Mouse (Mus musculus) gastrocnemius, postnatal 25 days (tissue): ENCODE measurements around the gene Rmnd5b. TPM values are rescaled to one million over a fixed set of nuclear protein-coding genes. Genes with fewer than 3 reads are reported as not detected.
A peak's percentile ranks its signal among the peaks of the same experiment; 100 is the strongest.
"Not testable (repeated sequence)": the region's sequence is repeated elsewhere in the genome, so short reads cannot be mapped to it uniquely, and the experiment has no call there.

ENCODE experiments used
- DNase-seq: peaks from one replicate; pipeline ENCODE4 v3.0.0; 2022
- total RNA-seq, 2 experiments: library from RNA; stranded (reverse); gene quantifications; 1 replicate in 1 of 2; 2 replicates in 1 of 2; pipeline ENCODE4 v1.2.3; 2021

Rmnd5b gene
- total RNA-seq, 2 experiments from 2014 or later, result 9.3 to 12.3 TPM

DNA sequence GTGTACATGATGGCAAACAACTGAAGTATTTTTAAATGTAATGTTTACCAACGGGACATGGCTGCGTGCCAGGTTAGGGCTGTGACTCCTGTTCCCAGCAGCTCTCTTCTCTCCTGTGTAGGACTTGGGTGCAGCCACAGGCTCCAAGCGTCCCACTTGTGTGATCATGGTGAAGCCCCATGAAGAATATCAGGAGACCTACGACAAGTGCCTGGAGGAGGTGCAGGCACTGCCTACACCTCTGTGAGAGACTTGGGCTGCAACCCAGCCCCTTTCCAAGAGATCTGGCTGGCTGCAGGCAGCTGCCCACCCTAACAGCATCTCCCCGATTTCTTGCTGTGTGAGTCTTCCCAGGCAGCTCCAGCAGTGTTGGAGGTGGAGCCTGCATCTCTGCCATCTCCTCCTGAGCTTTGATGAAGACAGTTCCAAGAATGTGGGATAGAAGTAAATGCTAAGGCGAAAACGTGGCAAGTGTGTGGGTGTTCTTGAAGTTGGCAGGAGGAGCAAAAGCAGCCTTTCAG lies 12.7 kb downstream of the Rmnd5b start:
- no peak for DNase-seq

DNA sequence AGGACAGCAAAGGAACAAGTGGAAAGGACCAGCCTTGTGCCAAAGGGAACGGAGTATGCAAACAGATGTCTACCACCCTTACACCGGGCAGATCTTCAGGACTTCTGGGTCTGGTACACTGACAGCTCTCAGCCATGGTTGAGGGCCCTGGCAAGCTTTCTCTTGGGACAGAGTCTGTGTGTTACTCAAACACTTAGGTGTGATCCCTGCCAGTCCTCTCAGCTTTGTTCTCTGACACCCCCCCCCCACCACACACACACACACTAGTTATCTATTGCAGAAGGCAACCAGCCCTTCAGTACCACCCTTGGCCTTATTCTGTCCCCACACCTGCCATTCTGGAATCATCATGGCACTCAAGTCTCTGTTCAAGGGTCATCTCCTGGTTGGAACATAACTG lies 13.9 kb downstream of the Rmnd5b start:
- no peak for DNase-seq

DNA sequence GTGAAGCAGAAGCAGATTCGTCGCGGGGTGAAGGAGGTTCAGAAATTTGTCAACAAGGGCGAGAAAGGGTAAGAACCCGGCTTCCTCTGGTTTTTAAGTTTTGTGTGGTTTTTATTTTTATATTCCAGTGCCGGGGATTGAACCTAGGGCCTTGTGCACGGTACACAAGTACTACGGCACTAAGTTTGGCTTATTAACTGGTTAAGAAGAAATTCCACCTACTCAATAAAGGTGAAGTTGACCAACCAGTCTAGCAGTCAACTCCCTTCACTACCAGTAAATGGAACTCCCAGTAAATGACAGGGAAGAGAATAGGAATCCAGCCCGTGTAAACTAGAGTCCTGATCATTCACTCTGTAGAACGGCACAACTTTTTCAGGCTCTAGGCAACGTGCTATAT lies 15.6 kb downstream of the Rmnd5b start:
- no peak for DNase-seq

DNA sequence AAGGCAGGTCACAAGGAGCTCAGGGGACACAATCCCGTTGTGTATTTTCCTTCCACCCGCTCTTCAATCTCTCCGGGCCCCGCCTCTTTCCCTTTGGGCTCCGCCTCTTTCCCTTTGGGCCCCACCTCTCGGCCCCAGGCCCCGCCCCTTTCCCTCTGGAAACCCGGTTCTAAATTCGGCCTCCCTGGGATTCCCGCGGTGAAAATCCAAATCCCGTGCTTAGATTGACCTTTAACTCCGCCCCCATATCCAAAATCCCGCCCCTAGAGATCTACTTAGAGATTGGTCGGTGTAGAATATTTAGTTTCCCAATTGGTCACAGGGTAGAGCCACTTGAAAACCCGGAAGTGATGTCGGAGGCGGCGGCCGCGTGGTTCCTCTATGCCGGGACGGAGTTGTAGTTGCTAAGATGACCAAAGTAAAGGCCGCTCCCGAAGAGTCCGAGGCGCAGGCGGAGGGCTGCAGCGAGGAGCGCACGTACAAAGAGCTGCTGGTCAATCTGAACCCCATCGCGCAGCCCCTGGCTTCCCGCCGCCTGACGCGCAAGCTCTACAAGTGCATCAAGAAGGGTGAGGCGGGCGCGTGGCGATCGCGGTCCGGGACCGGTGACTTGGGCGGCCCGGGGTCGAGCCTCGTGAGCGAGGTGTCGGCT lies 16.2 kb downstream of the Rmnd5b start, which contains the start of gene Nhp2:
Gene Nhp2 (plus strand): TSS at position 327 of the 652 bp plus-strand sequence.
- peak; percentile 92 for DNase-seq

DNA sequence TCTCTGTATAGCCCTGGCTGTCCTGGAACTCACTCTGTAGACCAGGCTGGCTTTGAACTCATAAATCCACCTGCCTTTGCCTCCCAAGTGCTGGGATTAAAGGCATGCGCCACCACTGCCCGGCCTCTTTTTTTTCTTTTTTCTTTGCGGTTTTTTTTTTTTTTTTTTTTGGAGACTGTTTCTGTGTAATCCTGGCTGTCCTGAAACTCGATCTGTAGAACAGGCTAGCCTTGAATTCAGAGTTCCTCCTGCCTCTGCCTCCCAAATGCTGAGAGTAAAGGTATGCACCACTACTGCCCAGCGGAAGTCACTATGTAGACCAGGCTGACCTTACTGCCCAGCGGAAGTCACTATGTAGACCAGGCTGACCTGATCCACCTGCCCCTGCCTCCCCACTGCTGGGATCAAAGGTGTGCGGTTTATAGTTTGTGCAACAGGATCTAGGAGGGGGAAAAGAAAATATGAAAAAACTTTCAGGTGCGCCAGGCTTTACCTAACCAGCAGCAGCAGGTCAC lies 16.7 kb downstream of the Rmnd5b start:
- no peak for DNase-seq

DNA sequence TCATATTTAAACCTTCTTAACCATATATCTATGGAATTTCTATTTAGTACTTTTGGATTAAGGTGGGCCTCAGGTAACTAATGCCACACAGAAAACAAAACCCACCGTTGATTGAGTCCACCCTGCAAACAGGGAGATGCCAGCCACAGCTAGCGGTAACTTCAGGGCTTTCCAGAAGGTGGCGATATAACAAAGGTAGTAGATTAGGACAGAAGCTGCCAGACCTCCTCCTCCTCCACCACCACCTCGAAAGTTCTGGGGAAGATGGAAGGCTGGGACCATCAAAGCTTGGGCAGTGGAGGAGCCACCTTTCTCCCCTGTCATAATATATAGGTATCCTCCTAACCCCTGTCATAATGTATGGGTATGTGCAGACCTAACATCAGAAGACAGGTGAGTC lies 18.0 kb downstream of the Rmnd5b start:
- DNase-seq, result peak; percentile 48

DNA sequence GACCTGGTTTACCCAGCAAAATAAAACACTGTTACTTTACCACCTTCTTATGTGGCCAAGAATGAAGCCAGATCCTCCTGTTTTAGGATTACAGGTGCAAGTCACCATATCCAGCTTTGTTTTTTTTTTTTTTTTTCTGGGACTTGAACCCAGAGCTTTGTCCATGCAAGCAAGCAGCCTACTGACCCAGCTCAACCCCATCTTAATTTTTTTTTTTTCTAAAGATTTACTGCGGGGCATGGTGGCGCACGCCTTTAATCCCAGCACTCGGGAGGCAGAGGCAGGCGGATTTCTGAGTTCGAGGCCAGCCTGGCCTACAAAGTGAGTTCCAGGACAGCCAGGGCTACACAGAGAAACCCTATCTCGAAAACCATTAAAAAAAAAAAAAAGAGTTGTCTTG lies 19.6 kb downstream of the Rmnd5b start:
- DNase-seq, result not testable (repeated sequence)

DNA sequence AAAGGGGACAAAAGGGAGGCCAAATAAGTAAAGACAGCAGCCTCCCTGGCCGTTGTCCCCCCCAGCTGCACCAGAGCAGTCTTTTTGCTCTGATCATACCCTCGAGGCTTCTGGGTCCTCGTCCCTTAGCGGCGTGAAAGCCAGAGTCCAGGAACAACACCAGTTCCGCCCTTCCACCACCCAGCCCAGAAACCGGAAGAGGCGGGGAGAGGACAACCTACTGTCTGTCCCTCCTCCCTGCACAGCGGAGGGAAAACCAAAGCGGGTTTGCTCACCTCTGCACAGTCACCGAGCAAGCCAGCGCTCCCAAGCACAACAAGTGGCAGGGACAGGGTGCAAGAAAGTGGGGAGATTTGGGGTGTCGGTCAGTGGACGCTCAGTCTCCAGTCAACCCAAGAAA lies 20.1 kb downstream of the Rmnd5b start:
- DNase-seq, result peak; percentile 73

DNA sequence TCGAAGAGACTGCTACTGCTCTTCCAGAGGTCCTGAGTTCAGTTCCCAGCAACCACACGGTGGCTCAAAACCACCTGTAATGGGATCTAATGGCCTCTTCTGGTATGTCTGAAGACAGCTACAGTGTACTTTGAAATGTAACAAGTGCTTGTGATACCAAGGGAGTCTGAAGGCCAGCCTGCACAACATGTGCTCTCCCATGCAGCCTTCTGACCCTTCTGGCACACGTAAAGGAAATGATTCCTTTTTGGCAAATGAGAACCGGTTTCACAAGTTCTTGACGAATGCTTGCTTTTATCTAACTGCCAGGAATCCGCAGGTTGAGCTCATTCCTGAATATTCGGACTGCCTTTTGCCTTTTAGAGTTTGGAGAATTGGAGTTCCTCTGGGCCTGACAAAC lies 20.6 kb downstream of the Rmnd5b start:
- DNase-seq, result no peak

DNA sequence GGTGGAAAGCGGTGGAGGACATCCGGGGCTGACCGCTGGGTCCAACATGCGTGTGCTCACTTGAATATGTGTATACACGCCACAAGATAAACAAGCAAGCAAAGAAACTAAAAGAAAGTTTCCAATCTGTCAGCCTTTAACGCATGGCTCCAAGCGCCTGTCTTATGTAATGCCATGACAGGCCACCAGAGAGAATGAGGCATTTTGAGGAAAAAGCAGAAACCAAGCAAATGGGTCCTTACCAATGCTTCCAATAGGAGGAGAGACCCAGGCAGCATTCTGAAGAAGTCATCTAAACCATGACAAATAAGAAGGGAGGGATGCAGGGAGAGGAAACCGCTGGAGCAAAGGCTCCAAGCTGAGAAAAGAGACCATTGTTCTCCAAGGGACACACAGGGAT lies 21.4 kb downstream of the Rmnd5b start:
- no peak for DNase-seq

DNA sequence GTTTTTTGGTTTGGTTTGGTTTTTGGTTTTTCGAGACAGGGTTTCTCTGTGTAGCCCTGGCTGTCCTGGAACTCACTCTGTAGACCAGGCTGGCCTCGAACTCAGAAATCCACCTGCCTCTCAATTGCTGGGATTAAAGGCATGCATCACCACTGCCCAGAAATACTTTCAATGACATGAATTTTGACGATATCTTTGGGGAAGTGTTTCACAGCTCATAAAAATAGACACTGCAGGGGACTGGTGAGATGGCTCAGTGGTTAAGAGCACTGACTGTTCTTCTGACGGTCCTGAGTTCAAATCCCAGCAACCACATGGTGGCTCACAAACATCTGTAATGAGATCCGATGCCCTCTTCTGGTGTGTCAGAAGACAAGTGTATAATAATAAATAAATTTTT lies 25.8 kb downstream of the Rmnd5b start:
- not testable (repeated sequence) for DNase-seq

DNA sequence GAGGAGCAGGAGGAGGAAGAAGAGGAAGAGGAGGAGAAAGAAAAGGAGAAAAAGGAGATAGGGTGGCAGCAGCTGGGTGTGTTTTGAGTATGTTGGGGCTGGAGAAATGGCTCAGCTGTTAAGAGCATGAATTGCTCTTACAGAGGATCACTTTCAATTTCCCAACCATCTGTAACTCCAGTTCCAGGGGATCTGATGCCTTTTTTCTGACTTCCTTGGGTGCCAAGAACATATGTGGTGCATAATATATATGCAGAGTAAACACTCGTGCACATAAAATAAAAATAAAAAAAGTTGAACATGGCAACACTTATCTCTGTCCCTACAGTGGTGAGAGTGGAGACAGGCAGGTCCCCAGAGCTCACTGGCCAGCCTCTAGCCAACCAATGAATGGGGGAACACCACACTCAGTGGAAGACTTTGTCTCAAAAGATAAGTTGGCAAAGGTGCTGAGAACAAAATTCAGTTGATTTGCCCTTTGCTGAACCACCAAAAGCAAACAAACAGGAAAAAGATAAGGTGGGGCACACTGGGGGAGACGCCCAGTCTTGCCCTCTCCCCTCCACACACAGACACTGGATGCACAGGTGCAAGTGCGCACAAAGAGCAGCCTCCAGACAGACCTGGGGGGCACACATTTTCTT lies 26.3 kb downstream of the Rmnd5b start:
- no peak for DNase-seq

DNA sequence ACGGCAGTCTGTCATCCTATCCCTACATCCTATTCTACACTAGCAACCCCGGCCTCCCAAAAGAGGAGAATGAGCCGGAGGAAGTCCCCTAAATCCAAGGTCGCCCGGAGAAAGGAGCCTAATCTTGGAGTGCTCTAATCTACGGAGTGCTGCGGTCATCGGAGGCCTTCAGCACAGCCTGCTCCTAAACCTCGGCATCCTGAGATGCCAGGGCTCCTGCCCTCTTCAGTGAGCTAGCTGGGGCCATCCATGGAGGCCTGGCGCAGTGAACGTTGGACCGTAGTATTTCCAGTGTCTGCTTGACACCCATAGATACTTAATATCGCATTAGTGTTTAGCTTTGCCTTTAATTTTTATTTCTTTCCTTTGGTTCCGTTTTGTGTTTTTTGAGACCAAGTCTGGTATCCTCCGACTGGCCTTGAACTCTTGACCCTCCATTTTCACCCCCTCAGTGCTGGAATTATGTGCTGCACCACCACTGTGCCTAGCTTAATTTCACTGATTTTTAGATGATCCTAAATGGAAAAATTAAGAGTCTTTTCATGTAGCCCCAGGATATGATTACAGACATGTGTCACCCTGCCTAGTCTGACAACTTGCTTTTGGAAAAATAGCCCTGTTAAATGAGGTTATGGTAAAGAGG lies 28.5 kb downstream of the Rmnd5b start:
- DNase-seq, result no peak

DNA sequence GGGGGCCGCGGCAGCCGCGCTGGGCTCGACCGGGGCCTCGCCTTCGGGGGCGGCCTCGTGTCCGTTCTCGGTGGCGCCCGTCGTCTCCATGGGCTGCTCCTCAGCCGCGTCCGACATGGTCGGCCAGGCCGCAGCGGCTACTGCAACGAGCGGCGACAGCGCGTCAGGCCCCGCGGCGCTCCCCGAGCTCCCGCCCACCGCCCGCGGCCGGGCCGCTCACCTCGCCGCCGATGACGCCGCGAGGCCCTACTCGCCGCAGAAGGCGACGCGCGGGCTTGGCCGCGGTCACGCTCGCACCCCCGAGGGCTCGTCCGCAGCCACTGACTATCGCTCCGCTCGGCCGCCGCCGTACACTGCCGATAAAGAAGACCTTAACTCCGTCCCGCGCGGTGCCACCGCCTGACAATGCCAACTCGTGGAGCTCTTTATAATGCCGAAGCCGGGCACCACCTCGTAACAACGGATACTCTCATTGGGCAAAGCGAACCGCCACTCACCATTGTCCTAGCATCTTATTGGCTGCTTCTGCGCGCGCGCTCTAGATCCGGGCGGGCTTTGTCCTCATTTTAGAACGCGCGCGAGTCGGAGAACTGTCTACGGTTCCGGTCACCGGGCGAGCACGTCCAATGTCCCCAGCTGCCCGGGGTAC lies 29.1 kb downstream of the Rmnd5b start, which contains the start of gene Hnrnpab:
Gene Hnrnpab (minus strand): TSS at position 401 of the 649 bp plus-strand sequence.
- DNase-seq, result peak; percentile 95

DNA sequence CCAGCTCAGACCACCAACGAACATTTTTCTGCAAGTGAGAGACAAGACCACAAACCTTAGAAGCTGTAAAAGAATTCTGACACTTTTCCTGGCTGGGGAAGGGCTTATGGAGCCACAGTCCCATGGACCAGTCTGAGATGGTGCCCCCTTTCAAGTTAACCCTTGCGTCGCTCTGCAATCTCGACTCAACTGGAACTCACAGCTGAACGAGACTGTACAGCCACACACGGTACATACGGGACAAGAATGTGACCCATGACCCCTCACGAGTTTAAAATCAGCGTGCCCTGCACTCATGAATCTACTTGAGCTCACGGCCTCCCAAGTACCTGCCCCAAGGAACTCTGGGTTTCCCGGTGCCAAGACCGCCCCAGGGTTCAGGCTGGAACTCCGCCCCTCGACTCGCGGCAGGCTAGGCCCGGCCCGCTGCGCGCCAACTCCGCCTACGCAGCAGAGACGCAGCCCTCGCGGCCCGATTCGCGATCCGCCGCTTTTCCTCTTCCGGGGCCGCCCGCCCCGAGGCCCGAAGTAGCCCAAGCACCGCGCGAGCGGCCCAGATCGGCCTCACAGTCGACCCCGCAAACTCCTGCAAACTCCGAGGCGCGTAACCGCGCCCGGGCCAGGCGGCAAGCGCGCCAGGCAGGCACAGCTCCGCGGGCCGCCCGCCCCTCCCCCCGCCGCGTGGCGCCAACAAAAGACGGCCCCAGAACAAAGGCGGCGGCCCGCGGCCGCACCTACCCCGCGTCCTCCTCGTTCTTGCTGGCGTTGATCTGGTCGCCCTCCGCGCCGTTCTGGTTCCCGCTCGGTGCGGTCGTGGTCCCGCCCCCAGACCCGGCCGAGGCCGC lies 29.9 kb downstream of the Rmnd5b start:
- peak; percentile 89 for DNase-seq

DNA sequence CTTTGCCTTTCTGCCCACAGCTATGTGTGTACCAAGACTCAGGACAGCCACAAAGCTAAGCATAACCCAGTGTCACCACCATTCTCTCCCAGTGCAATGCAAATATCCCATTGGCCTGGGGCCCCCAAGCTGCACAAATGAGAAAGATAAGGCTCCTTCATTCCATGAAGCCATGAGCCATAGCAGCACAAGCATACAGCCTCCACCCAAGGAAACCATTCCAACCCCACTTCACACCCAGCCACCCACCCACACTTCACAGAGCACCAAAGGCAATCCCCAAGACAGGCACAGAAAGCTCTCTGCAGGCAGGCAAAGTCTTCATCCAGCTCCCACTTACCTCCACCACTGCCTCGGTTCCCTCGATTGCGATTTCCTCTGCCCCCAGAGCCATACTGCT lies 33.4 kb downstream of the Rmnd5b start:
- no peak for DNase-seq

DNA sequence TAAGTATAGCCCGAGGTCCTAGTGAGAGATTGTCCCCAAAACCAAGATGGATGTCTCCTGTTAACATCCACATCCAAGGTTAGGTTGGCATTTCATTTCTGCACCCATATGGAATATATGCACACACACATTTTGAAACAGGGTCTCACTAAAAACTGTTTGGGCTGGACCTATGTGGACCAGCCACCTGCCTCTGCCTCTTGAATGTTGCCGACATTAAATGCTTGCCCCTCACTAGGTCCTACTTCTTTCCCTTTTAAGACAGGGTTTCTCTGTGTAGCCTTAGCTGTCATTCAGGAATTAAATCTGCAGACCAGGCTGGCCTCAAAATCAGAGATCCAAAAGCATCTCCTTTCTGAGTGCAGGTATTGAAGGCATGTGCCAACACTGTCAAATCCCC lies 38.1 kb downstream of the Rmnd5b start:
- no peak for DNase-seq

DNA sequence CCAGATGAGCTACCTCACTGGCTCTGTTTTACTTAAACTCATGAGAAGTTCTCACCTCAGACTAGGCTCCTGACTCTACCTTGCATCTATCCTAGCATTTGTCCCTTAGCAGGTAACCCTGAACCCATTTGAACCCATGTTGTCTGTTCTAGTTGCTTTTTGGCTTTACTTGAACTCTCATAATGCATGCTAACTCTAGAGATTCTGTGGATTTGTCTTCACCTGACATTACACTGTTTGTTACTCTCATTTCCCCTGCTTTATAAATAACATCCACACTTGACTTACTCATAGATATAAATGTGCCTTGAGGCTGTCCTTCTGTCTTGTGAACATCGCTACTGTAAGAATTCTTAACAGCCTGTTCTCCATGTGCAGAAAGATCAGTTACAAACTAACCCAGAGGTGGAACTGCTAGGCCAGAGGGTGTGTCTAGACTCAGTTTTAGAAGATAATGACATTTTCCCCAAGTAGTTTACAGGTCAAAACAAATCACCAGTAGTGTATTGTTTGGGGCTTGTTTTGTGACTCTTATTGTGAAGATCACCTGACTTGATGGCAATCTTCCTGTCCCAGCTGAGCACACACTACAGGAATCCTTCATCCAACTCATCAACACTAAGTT lies 40.1 kb downstream of the Rmnd5b start:
- DNase-seq, result no peak

DNA sequence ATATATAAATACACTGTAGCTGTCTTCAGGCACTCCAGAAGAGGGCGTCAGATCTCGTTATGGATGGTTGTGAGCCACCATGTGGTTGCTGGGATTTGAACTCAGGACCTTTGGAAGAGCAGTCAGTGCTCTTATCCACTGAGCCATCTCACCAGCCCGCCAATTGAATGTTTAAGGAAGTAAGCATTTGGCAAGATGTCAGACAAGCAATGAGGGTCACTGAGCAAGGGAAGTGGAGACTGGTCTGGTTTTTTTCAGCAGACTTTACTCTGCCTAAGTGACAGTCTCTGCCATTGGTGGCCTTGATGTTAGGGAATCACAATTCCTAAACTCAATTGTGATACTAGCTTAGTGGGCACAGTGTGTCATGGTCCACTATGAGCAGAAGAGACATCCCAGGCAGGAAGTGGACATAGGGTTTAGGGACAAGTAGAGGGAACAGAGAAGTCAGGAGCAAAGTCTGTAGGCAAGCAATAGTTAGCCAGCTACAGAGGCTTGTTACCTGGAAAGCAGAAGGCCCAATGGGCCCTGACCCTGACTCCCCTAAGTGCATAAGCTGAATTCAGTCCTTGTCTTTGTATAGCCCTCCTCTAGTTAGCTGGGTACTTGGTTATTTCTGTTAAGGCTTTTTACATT lies 40.9 kb downstream of the Rmnd5b start:
- DNase-seq, result no peak

DNA sequence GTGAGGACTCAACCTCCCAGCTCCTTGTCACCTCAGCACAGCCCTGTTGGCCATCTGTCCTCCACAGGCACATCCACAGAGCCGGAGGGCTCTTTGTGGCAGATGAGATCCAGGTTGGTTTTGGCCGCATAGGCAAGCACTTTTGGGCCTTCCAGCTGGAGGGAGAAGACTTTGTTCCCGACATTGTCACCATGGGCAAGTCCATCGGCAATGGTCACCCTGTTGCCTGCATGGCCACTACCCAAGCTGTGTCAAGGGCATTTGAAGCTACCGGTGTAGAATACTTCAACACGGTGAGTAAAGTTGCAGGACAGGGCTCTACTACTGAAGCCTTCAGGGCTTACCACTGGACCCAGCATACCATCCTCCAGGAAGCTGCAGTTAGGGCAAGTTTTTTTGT lies 41.8 kb downstream of the Rmnd5b start:
- no peak for DNase-seq

DNA sequence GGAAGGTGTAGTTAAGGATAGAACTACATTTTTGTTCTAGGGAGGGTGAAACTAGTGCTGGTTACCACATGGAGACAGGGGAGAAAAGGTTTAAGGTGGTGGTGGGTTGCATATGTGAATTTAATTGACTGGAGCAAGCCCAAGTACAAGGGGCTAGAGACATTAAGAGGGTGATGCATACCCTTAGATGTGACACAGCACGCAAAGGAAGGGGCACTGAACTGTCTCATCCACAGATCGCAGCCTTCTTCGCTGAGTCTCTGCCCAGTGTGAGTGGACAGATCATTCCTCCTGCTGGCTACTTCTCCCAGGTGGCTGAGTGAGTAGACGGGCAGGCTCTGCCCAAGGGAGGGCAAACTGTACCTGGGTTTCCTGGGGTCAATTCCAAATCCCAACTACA lies 42.3 kb downstream of the Rmnd5b start:
- no peak for DNase-seq
